Mouse (Mus musculus) mouse embryonic stem cell (cell line): ENCODE results near the gene Rpl14.
"Not testable (repeated sequence)": the region's sequence is repeated elsewhere in the genome, so short reads cannot be mapped to it uniquely, and the experiment has no call there.

Source experiments
- in situ Hi-C, 2 experiments: fragments of 300-500 bp; cut with MboI; formaldehyde crosslinking; loops; 1 replicate in 1 of 2; 3 replicates in 1 of 2; pipeline ENCODE4 v1.14.3; 2019 to 2020; ENCODE audit warnings: low sequenced_read_pairs in 2 of 2, low pct_unique_long_range_greater_than_20kb in 1 of 2, mixed read lengths in 1 of 2; ENCODE audit not compliant: unreplicated experiment in 1 of 2

Gene Rpl14

GRCm38 (mm10) chr9:120570741-120571592, at the start of gene Rpl14:
TSS of gene Rpl14 (plus strand) at chr9:120571444.
- in situ Hi-C loops: no loop called here

GRCm38 (mm10) chr9:120527270-120527669, 44.0 kb upstream of the Rpl14 start:
- in situ Hi-C loops: no loop called here

- in situ Hi-C loops: no loop called here
Measured at GRCm38 (mm10) chr9:120527919-120528318, 43.3 kb upstream of the Rpl14 start.

- in situ Hi-C loops: no loop called here
Measured at GRCm38 (mm10) chr9:120528815-120529510, 42.3 kb upstream of the Rpl14 start.

GRCm38 (mm10) chr9:120530471-120530870, 40.8 kb upstream of the Rpl14 start:
- in situ Hi-C loops: no loop called here

GRCm38 (mm10) chr9:120532062-120532461, 39.2 kb upstream of the Rpl14 start:
- in situ Hi-C loops: no loop called here

- in situ Hi-C loops: no loop called here
Measured at GRCm38 (mm10) chr9:120532691-120533090, 38.6 kb upstream of the Rpl14 start.

GRCm38 (mm10) chr9:120533446-120533950, 37.7 kb upstream of the Rpl14 start:
- in situ Hi-C loops: not testable (repeated sequence)

GRCm38 (mm10) chr9:120539662-120540251, 31.5 kb upstream of the Rpl14 start, which contains the start of gene Entpd3:
TSS of gene Entpd3 (plus strand) at chr9:120539818.
- in situ Hi-C loops: no loop called here

- in situ Hi-C loops: no loop called here
Measured at GRCm38 (mm10) chr9:120541411-120541810, 29.8 kb upstream of the Rpl14 start.

- in situ Hi-C loops: no loop called here
Measured at GRCm38 (mm10) chr9:120542241-120542640, 29.0 kb upstream of the Rpl14 start.

GRCm38 (mm10) chr9:120545994-120546393, 25.2 kb upstream of the Rpl14 start:
- in situ Hi-C loops: no loop called here

- in situ Hi-C loops: no loop called here
Measured at GRCm38 (mm10) chr9:120546482-120546881, 24.8 kb upstream of the Rpl14 start.

GRCm38 (mm10) chr9:120547026-120547668, 24.1 kb upstream of the Rpl14 start:
- in situ Hi-C loops: no loop called here

GRCm38 (mm10) chr9:120550778-120551177, 20.5 kb upstream of the Rpl14 start:
- in situ Hi-C loops: no loop called here

GRCm38 (mm10) chr9:120563590-120563989, 7.7 kb upstream of the Rpl14 start:
- in situ Hi-C loops: loop anchor here in 1 of 2 experiments (10.0 kb wide), 1 partner anchor 49 kb away; no protein-coding TSS in a partner anchor

- in situ Hi-C loops: loop anchor here in 1 of 2 experiments (10.0 kb wide), 1 partner anchor 49 kb away; no protein-coding TSS in a partner anchor
Measured at GRCm38 (mm10) chr9:120564247-120564646, 7.0 kb upstream of the Rpl14 start.

GRCm38 (mm10) chr9:120566384-120566783, 4.9 kb upstream of the Rpl14 start:
- in situ Hi-C loops: loop anchor here in 1 of 2 experiments (10.0 kb wide), 1 partner anchor 52 kb away; no protein-coding TSS in a partner anchor
